Mouse (Mus musculus) embryonic facial prominence, embryonic 13.5 days (tissue): ENCODE measurements around the gene Slc34a2. TPM values are rescaled to one million over a fixed set of nuclear protein-coding genes. Genes with fewer than 3 reads are reported as not detected.

Experiments
- ATAC-seq: fragments of 200-750 bp; cut with Nextera tagmentation; 2 replicates; pipeline ENCODE4 v1.8.0; 2017; ENCODE audit warnings: low read depth; ENCODE audit not compliant: insufficient number of reproducible peaks, insufficient read depth, low FRiP score, low TSS enrichment
- H3K27ac ChIP-seq: fragments of 300-500 bp; sonication (generic); 2 replicates; pipeline ENCODE4 v1.5.1; 2015; ENCODE audit warnings: moderate library complexity, mild to moderate bottlenecking, inconsistent platforms
- H3K27me3 ChIP-seq: fragments of 300-500 bp; sonication (generic); 2 replicates; pipeline ENCODE4 v1.6.1; 2015; ENCODE audit warnings: mild to moderate bottlenecking, inconsistent platforms
- H3K36me3 ChIP-seq: fragments of 300-500 bp; sonication (generic); 2 replicates; pipeline ENCODE4 v1.6.1; 2015; ENCODE audit warnings: mild to moderate bottlenecking, inconsistent platforms
- H3K4me1 ChIP-seq: fragments of 300-500 bp; sonication (generic); 2 replicates; pipeline ENCODE4 v1.6.1; 2015; ENCODE audit warnings: inconsistent platforms
- H3K4me2 ChIP-seq: fragments of 300-500 bp; sonication (generic); 2 replicates; pipeline ENCODE4 v1.6.1; 2015; ENCODE audit warnings: moderate library complexity, mild to moderate bottlenecking, inconsistent platforms
- H3K4me3 ChIP-seq: fragments of 300-500 bp; sonication (generic); 2 replicates; pipeline ENCODE4 v1.5.1; 2015; ENCODE audit warnings: mild to moderate bottlenecking, inconsistent platforms
- H3K9ac ChIP-seq: fragments of 300-500 bp; sonication (generic); 2 replicates; pipeline ENCODE4 v1.6.1; 2015; ENCODE audit warnings: mild to moderate bottlenecking, inconsistent platforms
- H3K9me3 ChIP-seq: fragments of 300-500 bp; sonication (generic); 2 replicates; pipeline ENCODE4 v1.6.1; 2016; ENCODE audit warnings: inconsistent platforms
- WGBS: fragments of 180-500 bp; shearing (Covaris S2); methylation state at CpG from one replicate; pipeline ENCODE4 v1.1.7; 2015; ENCODE audit warnings: mixed read lengths; 5-methylcytosine and 5-hydroxymethylcytosine counted together
- polyA plus RNA-seq: library from polyadenylated mRNA; unstranded; fragments of >200 nt; fragmentation: Nextera tagmentation; extraction: Ambion mirVana; gene quantifications from 2 replicates; pipeline ENCODE4 v1.2.1, GENCODE M21; 2015

Gene Slc34a2
- polyA plus RNA-seq, 1 experiment from 2014 or later, result 0.14 TPM

DNA sequence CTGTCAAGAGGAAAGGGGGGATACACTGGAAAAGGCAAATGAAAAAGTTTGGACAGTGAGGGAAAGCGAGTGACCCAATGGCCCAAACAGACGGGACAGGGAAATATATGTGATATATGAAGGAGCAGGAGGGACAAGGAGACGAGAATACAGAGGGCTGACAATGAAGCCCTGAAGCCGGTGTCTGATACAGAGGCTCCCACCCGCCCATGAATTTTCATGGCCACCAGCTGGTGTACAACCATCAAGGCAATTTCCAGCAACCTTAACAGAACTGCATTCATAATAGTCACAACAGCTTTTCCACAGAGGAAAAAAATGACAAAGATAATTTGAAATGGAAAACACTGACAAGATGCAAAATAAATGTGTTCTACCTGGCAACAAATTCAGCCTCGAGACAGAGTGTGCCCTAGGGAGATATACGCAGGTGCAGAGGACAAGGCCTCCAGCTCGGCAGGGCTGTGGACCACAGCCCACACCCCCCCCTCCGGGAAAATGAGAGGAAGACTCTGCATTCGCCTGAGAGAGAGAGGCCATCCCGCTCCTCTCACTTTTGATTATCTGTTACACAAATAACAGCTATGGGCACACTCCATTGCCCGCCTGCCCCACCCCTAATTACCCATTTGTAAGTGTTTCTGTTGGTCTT lies 76.9 kb downstream of the Slc34a2 start:
- H3K27ac ChIP-seq, result no peak overlapping the region
- H3K27me3 ChIP-seq, result no peaks in the 10 kb centered on the region
- H3K36me3 ChIP-seq, result no peaks in the 10 kb centered on the region
- ATAC-seq, result no peak
- H3K4me1 ChIP-seq, result 0 out of 2 replicates have a peak, but pooled peaks cover 3% of the 10 kb centered on the region
- H3K4me3 ChIP-seq, result no peak overlapping the region
- no peak overlapping the region for H3K9ac ChIP-seq
- 75% methylated on average over 12 of the region's 12 CpGs for WGBS
- H3K9me3 ChIP-seq, result no peaks in the 10 kb centered on the region
- no peak overlapping the region for H3K4me2 ChIP-seq

DNA sequence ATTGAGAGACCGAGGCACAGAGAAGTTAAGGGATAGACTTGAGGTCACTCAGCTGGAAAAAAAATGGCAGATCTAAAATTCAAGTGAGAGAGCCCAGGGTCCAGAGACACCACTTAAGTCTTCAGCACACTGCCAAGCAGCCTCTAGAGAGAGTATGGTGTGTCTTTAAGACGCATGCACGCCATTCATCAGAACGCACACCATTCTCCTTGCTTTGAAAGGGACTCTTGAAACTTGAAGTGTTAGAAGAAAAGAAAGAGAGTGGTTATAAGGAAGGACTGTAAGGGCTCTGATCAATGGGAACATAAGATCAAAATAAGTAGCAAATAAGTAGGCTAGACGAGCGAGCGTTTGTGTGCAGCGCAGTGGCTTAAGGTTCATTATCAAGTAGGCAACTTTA lies 80.3 kb downstream of the Slc34a2 start:
- Histone ChIP-seq H3K9me3 (no peaks in the 10 kb centered on the region), H3K27me3 (no peaks in the 10 kb centered on the region), H3K4me1 (no peaks in the 10 kb centered on the region), H3K4me2 (no peak overlapping the region), H3K9ac (no peak overlapping the region), H3K36me3 (no peaks in the 10 kb centered on the region), H3K27ac (no peak overlapping the region), H3K4me3 (no peak overlapping the region)
- 91% methylated on average over 8 of the region's 8 CpGs for WGBS
- ATAC-seq, result no peak

- 58% methylated on average over 3 of the region's 3 CpGs for WGBS
- H3K9ac ChIP-seq, result no peak overlapping the region
- ATAC-seq, result no peak
Measured at GRCm38 (mm10) chr5:53119689-53120088, 81.8 kb downstream of the Slc34a2 start.

More at GRCm38 (mm10) chr5:53119689-53120088, 81.8 kb downstream of the Slc34a2 start:
- H3K27me3 ChIP-seq, result no peaks in the 10 kb centered on the region
- H3K4me3 ChIP-seq, result no peak overlapping the region
- no peaks in the 10 kb centered on the region for H3K36me3 ChIP-seq
- H3K4me2 ChIP-seq, result no peak overlapping the region
- H3K9me3 ChIP-seq, result no peaks in the 10 kb centered on the region
- no peaks in the 10 kb centered on the region for H3K4me1 ChIP-seq
- H3K27ac ChIP-seq, result no peak overlapping the region

Other genes with a start within 250 kb of the Slc34a2 start
- 118 and 122 TPM in 2 replicates for gene Anapc4, start 204.1 kb upstream of the Slc34a2 start, polyA plus RNA-seq
- 1.0 and 1.3 TPM in 2 replicates for gene Sel1l3, start 175.8 kb downstream of the Slc34a2 start, polyA plus RNA-seq
- gene Smim20, start 229.0 kb downstream of the Slc34a2 start, polyA plus RNA-seq, result 77.5 and 87.9 TPM in 2 replicates